Mouse (Mus musculus) intestine, postnatal 0 days (tissue): ENCODE results near the gene Ppih. TPM values are rescaled to one million over a fixed set of nuclear protein-coding genes. Genes with fewer than 3 reads are reported as not detected.
"Not testable (repeated sequence)": the region's sequence is repeated elsewhere in the genome, so short reads cannot be mapped to it uniquely, and the experiment has no call there.

Experiments
- ATAC-seq: fragments of 200-750 bp; cut with Nextera tagmentation; 2 replicates; pipeline ENCODE4 v1.8.0; 2017; ENCODE audit warnings: mild to moderate bottlenecking, moderate TSS enrichment, moderate library complexity
- H3K27ac ChIP-seq: fragments of 300-500 bp; sonication (generic); 2 replicates; pipeline ENCODE4 v1.5.1; 2014; ENCODE audit warnings: mild to moderate bottlenecking, low read depth, low read length, moderate library complexity
- H3K27me3 ChIP-seq: fragments of 300-500 bp; sonication (generic); replicated peaks from 2 replicates; pipeline ENCODE4 v1.6.1; 2014; ENCODE audit warnings: low read length, mixed read lengths; ENCODE audit not compliant: control insufficient read depth, insufficient read depth
- H3K36me3 ChIP-seq: fragments of 300-500 bp; sonication (generic); 2 replicates; pipeline ENCODE4 v1.6.1; 2014; ENCODE audit warnings: mild to moderate bottlenecking, moderate library complexity; ENCODE audit not compliant: control insufficient read depth, insufficient read depth
- H3K4me1 ChIP-seq: fragments of 300-500 bp; sonication (generic); replicated peaks from 2 replicates; pipeline ENCODE4 v1.6.1; 2014; ENCODE audit warnings: antibody characterized with exemption, low read length, mixed read lengths; ENCODE audit not compliant: control insufficient read depth, insufficient read depth
- H3K4me2 ChIP-seq: fragments of 300-500 bp; sonication (generic); replicated peaks from 2 replicates; pipeline ENCODE4 v1.6.1; 2014; ENCODE audit warnings: low read depth, mild to moderate bottlenecking, moderate library complexity
- H3K4me3 ChIP-seq: fragments of 300-500 bp; sonication (generic); 2 replicates; pipeline ENCODE4 v1.5.1; 2014; ENCODE audit warnings: low read depth, low read length
- H3K9ac ChIP-seq: fragments of 300-500 bp; sonication (generic); 2 replicates; pipeline ENCODE4 v1.6.1; 2014; ENCODE audit warnings: mild to moderate bottlenecking, low read depth, low read length
- H3K9me3 ChIP-seq: fragments of 300-500 bp; sonication (generic); 2 replicates; pipeline ENCODE4 v1.6.1; 2016; ENCODE audit warnings: mixed run types; ENCODE audit not compliant: control insufficient read depth
- CTCF ChIP-seq: sonication (generic); IDR thresholded peaks from 2 replicates; pipeline ENCODE4 v1.5.1; 2016; ENCODE audit warnings: low read depth, mild to moderate bottlenecking, control low read depth, antibody characterized with exemption, moderate library complexity
- WGBS: fragments of 180-500 bp; shearing (Covaris S2); extraction: QIAGEN DNeasy Blood & Tissue Kit; methylation state at CpG from one replicate; pipeline ENCODE4 v1.1.7; 2014; 5-methylcytosine and 5-hydroxymethylcytosine counted together
- polyA plus RNA-seq: library from polyadenylated mRNA; unstranded; fragments of >200 nt; fragmentation: Nextera tagmentation; extraction: Ambion mirVana; gene quantifications from 2 replicates; pipeline ENCODE4 v1.2.1, GENCODE M21; 2015

Gene Ppih
- polyA plus RNA-seq, 1 experiment from 2014 or later: 47.9 TPM

- H3K27me3 ChIP-seq: no peaks in the 10 kb centered on the region
Observed at GRCm38 (mm10) chr4:119293574-119294258, 26.6 kb downstream of the Ppih start.

GRCm38 (mm10) chr4:119292771-119293573 lies 27.4 kb downstream of the Ppih start:
- ATAC-seq: no peak
- WGBS: under 1% methylated on average over 24 of the region's 24 CpGs
- no peaks in the 10 kb centered on the region for H3K9me3 ChIP-seq
- peak overlapping the region; percentile 93 for H3K4me3 ChIP-seq
- H3K4me1 ChIP-seq: peaks cover 6% of the 10 kb centered on the region; the same call in 1 of the 2 replicates
- H3K36me3 ChIP-seq: peaks cover 2% of the 10 kb centered on the region; the same call in 1 of the 2 replicates
- peak overlapping the region; percentile 90 for H3K4me2 ChIP-seq
- H3K9ac ChIP-seq: peak overlapping the region; percentile 89
- peak overlapping the region; percentile 87 for H3K27ac ChIP-seq
- TF ChIP-seq CTCF: no peak
- H3K27me3 ChIP-seq: no peaks in the 10 kb centered on the region

More at GRCm38 (mm10) chr4:119293574-119294258, 26.6 kb downstream of the Ppih start:
- Histone ChIP-seq H3K4me1 (peaks cover 6% of the 10 kb centered on the region; the same call in 1 of the 2 replicates), H3K9ac (peak overlapping the region; percentile 89), H3K9me3 (no peaks in the 10 kb centered on the region), H3K4me3 (peak overlapping the region; percentile 93), H3K4me2 (peak overlapping the region; percentile 90), H3K36me3 (no peaks in the 10 kb centered on the region; the same call in 1 of the 2 replicates), H3K27ac (peak overlapping the region; percentile 87)
- WGBS: under 1% methylated on average over 56 of the region's 80 CpGs
- peak; percentile 39 for ATAC-seq
- TF ChIP-seq CTCF: no peak

GRCm38 (mm10) chr4:119291921-119292320 lies 28.4 kb downstream of the Ppih start:
- peaks cover 5% of the 10 kb centered on the region; the same call in 1 of the 2 replicates for H3K36me3 ChIP-seq
- no peaks in the 10 kb centered on the region for H3K27me3 ChIP-seq
- peak overlapping the region; percentile 93 for H3K4me3 ChIP-seq
- no peak overlapping the region for H3K27ac ChIP-seq
- peak overlapping the region; percentile 90 for H3K4me2 ChIP-seq
- H3K4me1 ChIP-seq: peaks cover 8% of the 10 kb centered on the region; the same call in 1 of the 2 replicates
- no peak for ATAC-seq
- TF ChIP-seq CTCF: no peak
- WGBS: 63% methylated on average over 1 of the region's 1 CpGs
- H3K9me3 ChIP-seq: no peaks in the 10 kb centered on the region
- H3K9ac ChIP-seq: 0 out of 2 replicates have a peak overlapping the region, but pooled peaks have one; percentile 89

- Histone ChIP-seq H3K36me3 (peaks cover 41% of the 10 kb centered on the region), H3K4me2 (peak overlapping the region; percentile 46), H3K9me3 (no peaks in the 10 kb centered on the region), H3K9ac (no peak overlapping the region), H3K27me3 (no peaks in the 10 kb centered on the region), H3K27ac (peak overlapping the region; percentile 84), H3K4me3 (no peak overlapping the region), H3K4me1 (0 out of 2 replicates have a peak, but pooled peaks cover 2% of the 10 kb centered on the region)
- WGBS: 21% methylated on average over 2 of the region's 2 CpGs
- no peak for TF ChIP-seq CTCF
- peak; percentile 93 for ATAC-seq
Observed at GRCm38 (mm10) chr4:119285336-119285735, 35.0 kb downstream of the Ppih start.

- peak; percentile 88 for ATAC-seq
- Histone ChIP-seq H3K4me1 (0 out of 2 replicates have a peak, but pooled peaks cover 2% of the 10 kb centered on the region), H3K4me3 (no peak overlapping the region), H3K9ac (no peak overlapping the region), H3K9me3 (no peaks in the 10 kb centered on the region), H3K4me2 (peak overlapping the region; percentile 46), H3K27me3 (no peaks in the 10 kb centered on the region), H3K27ac (peak overlapping the region; percentile 84), H3K36me3 (peaks cover 45% of the 10 kb centered on the region)
- TF ChIP-seq CTCF: no peak
- whole genome bisulfite sequencing: 31% methylated on average over 1 of the region's 1 CpGs
Observed at GRCm38 (mm10) chr4:119284861-119285260, 35.5 kb downstream of the Ppih start.

- H3K27ac ChIP-seq, H3K4me2 ChIP-seq, H3K4me1 ChIP-seq, H3K4me3 ChIP-seq, H3K27me3 ChIP-seq, ATAC-seq, H3K9ac ChIP-seq, H3K9me3 ChIP-seq: not testable (repeated sequence)
- WGBS: 65% methylated on average over 15 of the region's 15 CpGs
- H3K36me3 ChIP-seq: peaks cover 79% of the 10 kb centered on the region
Observed at GRCm38 (mm10) chr4:119278784-119279183, 41.6 kb downstream of the Ppih start.
